Mouse (Mus musculus) heart, adult 2 months (tissue): ENCODE measurements at regions not wholly inside any gene's neighbourhood (a gene's known extent, or its start where the extent isn't known, plus 50 kb on each side); places are given as distances from the start of the nearest gene placed in this dataset.

ENCODE experiments used
- DNase-seq, 2 experiments: peaks; one replicate each; pipeline ENCODE4 v3.0.0; 2021
- H3K27ac ChIP-seq: fragments of 200-600 bp; 2 replicates; pipeline ENCODE4 v1.8.1; 2022
- H3K27me3 ChIP-seq: fragments of 200-500 bp; 2 replicates; pipeline ENCODE4 v1.6.1; 2012; ENCODE audit warnings: mild to moderate bottlenecking, low read length, inconsistent platforms, mixed read lengths; ENCODE audit not compliant: control insufficient read depth, insufficient read depth
- H3K36me3 ChIP-seq: fragments of 200-500 bp; 2 replicates; pipeline ENCODE4 v1.6.1; 2012; ENCODE audit warnings: low read length, inconsistent platforms; ENCODE audit not compliant: control insufficient read depth, insufficient read depth
- H3K4me1 ChIP-seq: fragments of 200-500 bp; 2 replicates; pipeline ENCODE4 v1.6.1; 2011; ENCODE audit warnings: low read length; ENCODE audit not compliant: control insufficient read depth, insufficient read depth
- H3K4me3 ChIP-seq: fragments of 200-600 bp; 2 replicates; pipeline ENCODE4 v1.8.1; 2022
- H3K79me2 ChIP-seq: fragments of 200-500 bp; replicated peaks from 2 replicates; pipeline ENCODE4 v1.6.1; 2012; ENCODE audit warnings: mild to moderate bottlenecking, inconsistent platforms, low read length, moderate library complexity, mixed read lengths; ENCODE audit not compliant: control insufficient read depth, insufficient read depth
- H3K9ac ChIP-seq: fragments of 200-500 bp; 2 replicates; pipeline ENCODE4 v1.6.1; 2012; ENCODE audit warnings: low read depth, mild to moderate bottlenecking, control low read depth, inconsistent platforms, low read length, mixed read lengths
- CTCF ChIP-seq: fragments of 200-600 bp; IDR thresholded peaks from 2 replicates; pipeline ENCODE4 v1.8.1; 2022; ENCODE audit warnings: antibody characterized with exemption, mild to moderate bottlenecking, moderate library complexity
- EP300 ChIP-seq: fragments of 200-500 bp; IDR thresholded peaks from 2 replicates; pipeline ENCODE4 v1.6.1; 2011; ENCODE audit warnings: low read depth, low read length, control low read depth; ENCODE audit not compliant: insufficient read depth
- POLR2A ChIP-seq: fragments of 200-500 bp; IDR thresholded peaks from 2 replicates; pipeline ENCODE4 v1.6.1; 2011; ENCODE audit warnings: mild to moderate bottlenecking, low read depth, low read length, control low read depth; ENCODE audit not compliant: insufficient read depth
- WGBS: fragments of 180-500 bp; shearing (Covaris S2); methylation state at CpG from one replicate; pipeline ENCODE4 v1.1.7; 2018; 5-methylcytosine and 5-hydroxymethylcytosine counted together
- intact Hi-C: fragments of 180-260 bp; cut with DNase I; formaldehyde crosslinking; loops from one replicate; pipeline ENCODE4 v1.15.1; 2025

GRCm38 (mm10) chr14:102402061-102402689, 580.3 kb downstream of the Kctd12 start:
- Histone ChIP-seq H3K36me3 (no peaks in the 10 kb centered on the region), H3K27me3 (no peaks in the 10 kb centered on the region), H3K27ac (no peak overlapping the region), H3K9ac (no peak overlapping the region), H3K79me2 (no peaks in the 10 kb centered on the region), H3K4me1 (no peaks in the 10 kb centered on the region), H3K4me3 (no peak overlapping the region)
- no peak for DNase-seq
- TF ChIP-seq EP300 = no peak
- TF ChIP-seq POLR2A = no peak
- TF ChIP-seq CTCF = no peak
- 68% methylated on average over 4 of the region's 4 CpGs for WGBS
- intact Hi-C loops = no loop called here

GRCm38 (mm10) chr14:102396036-102396734, 586.3 kb downstream of the Kctd12 start:
- TF ChIP-seq EP300 = no peak
- TF ChIP-seq CTCF = no peak
- no peak for TF ChIP-seq POLR2A
- Histone ChIP-seq H3K9ac (no peak overlapping the region), H3K4me1 (no peaks in the 10 kb centered on the region), H3K4me3 (no peak overlapping the region), H3K79me2 (no peaks in the 10 kb centered on the region), H3K27me3 (no peaks in the 10 kb centered on the region), H3K27ac (no peak overlapping the region), H3K36me3 (no peaks in the 10 kb centered on the region)
- intact Hi-C loops = no loop called here
- WGBS = 68% methylated on average over 7 of the region's 7 CpGs
- DNase-seq = no peak

- intact Hi-C loops = no loop called here
- Histone ChIP-seq H3K9ac (no peak overlapping the region), H3K4me3 (no peak overlapping the region), H3K4me1 (no peaks in the 10 kb centered on the region), H3K79me2 (no peaks in the 10 kb centered on the region), H3K27ac (no peak overlapping the region), H3K27me3 (no peaks in the 10 kb centered on the region), H3K36me3 (no peaks in the 10 kb centered on the region)
- 61% methylated on average over 3 of the region's 3 CpGs for WGBS
- DNase-seq = no peak
- TF ChIP-seq POLR2A (no peak), EP300 (no peak), CTCF (no peak)
Measured at GRCm38 (mm10) chr14:102392351-102392750, 590.1 kb downstream of the Kctd12 start.

DNA sequence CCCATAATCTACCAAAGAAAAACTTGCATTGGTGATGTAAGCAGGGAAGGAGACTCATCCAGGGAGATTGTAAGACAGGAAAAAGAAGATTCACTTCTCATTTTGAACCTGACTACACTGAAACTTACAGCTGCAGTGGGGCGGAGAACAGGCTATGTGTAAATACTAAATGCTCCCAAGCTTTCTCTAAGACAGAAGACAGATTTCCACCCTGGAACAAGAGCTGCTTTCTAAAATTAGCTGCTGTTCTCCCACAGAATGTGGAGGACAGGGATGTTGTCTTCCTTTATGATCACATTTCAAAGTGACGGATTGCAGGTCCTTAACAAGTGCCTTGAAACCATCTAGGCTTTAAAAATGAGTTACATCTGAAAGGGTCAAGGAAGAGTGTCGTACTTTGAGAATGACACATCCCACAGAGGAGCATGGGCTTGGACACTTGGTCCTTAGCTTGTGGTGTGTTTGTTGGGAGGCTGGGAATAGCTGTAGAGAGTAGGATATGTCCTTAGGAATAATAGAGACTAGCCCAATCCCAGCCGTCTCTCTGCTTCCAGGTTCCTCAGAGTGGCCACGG, 609.4 kb downstream of the Kctd12 start:
- Histone ChIP-seq H3K9ac (no peak overlapping the region), H3K4me1 (no peaks in the 10 kb centered on the region), H3K36me3 (no peaks in the 10 kb centered on the region), H3K27me3 (no peaks in the 10 kb centered on the region), H3K79me2 (no peaks in the 10 kb centered on the region), H3K4me3 (no peak overlapping the region), H3K27ac (no peak overlapping the region)
- 54% methylated on average over 5 of the region's 5 CpGs for WGBS
- no peak for TF ChIP-seq CTCF
- TF ChIP-seq EP300 = no peak
- no peak for TF ChIP-seq POLR2A
- no peak for DNase-seq
- intact Hi-C loops = no loop called here

DNA sequence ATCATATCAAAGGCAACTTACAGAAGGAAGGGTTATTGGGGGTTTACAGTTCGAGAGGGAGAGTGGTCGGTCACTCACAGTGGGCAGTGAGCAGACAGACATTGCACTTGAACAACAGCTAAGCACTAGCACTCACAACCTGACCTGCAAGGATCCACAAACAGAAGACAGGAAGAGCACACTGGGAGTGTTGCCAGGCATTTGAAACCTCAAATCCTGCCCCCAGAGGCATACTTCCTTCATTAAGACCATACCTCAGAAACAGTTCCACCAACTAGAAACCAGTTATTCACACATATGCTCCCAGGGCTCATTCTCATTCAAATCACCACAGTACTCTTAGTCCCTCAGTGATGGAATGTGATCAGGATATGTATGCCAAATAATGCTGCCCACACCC, 620.8 kb downstream of the Kctd12 start:
- intact Hi-C loops = no loop called here
- 63% methylated on average over 2 of the region's 2 CpGs for WGBS
- no peak for DNase-seq
- no peak overlapping the region for H3K9ac ChIP-seq
- no peak overlapping the region for H3K4me3 ChIP-seq
- no peaks in the 10 kb centered on the region for H3K79me2 ChIP-seq
- no peak overlapping the region for H3K27ac ChIP-seq
- H3K4me1 ChIP-seq = no peaks in the 10 kb centered on the region
- no peaks in the 10 kb centered on the region for H3K27me3 ChIP-seq
- TF ChIP-seq POLR2A (no peak), CTCF (no peak), EP300 (no peak)
- H3K36me3 ChIP-seq = no peaks in the 10 kb centered on the region

- Histone ChIP-seq H3K27me3 (no peaks in the 10 kb centered on the region), H3K79me2 (no peaks in the 10 kb centered on the region), H3K4me3 (no peak overlapping the region), H3K36me3 (no peaks in the 10 kb centered on the region), H3K27ac (no peak overlapping the region), H3K9ac (no peak overlapping the region), H3K4me1 (no peaks in the 10 kb centered on the region)
- TF ChIP-seq EP300 (no peak), CTCF (no peak), POLR2A (no peak)
- intact Hi-C loops = no loop called here
- no peak for DNase-seq
Measured at GRCm38 (mm10) chr14:102329409-102329808, 599.7 kb downstream of the Lmo7 start.
